Mouse (Mus musculus) heart, embryonic 13.5 days (tissue): ENCODE results near the gene Iqgap3. TPM values are rescaled to one million over a fixed set of nuclear protein-coding genes. Genes with fewer than 3 reads are reported as not detected.

Experiments
- ATAC-seq: fragments of 200-750 bp; cut with Nextera tagmentation; 2 replicates; pipeline ENCODE4 v1.8.0; 2017; ENCODE audit warnings: moderate TSS enrichment; ENCODE audit not compliant: insufficient number of reproducible peaks, low FRiP score, low TSS enrichment; ENCODE audit errors: extremely low read depth
- H3K27ac ChIP-seq: fragments of 300-500 bp; sonication (generic); replicated peaks from 2 replicates; pipeline ENCODE4 v1.5.1; 2015; ENCODE audit warnings: moderate library complexity, mild to moderate bottlenecking, inconsistent platforms
- H3K27me3 ChIP-seq: fragments of 300-500 bp; sonication (generic); replicated peaks from 2 replicates; pipeline ENCODE4 v1.6.1; 2015; ENCODE audit warnings: mild to moderate bottlenecking, inconsistent platforms
- H3K36me3 ChIP-seq: fragments of 300-500 bp; sonication (generic); 2 replicates; pipeline ENCODE4 v1.6.1; 2015; ENCODE audit warnings: mild to moderate bottlenecking, inconsistent platforms
- H3K4me1 ChIP-seq: fragments of 300-500 bp; sonication (generic); 2 replicates; pipeline ENCODE4 v1.6.1; 2015; ENCODE audit warnings: inconsistent platforms
- H3K4me2 ChIP-seq: fragments of 300-500 bp; sonication (generic); 2 replicates; pipeline ENCODE4 v1.6.1; 2015; ENCODE audit warnings: inconsistent platforms, mild to moderate bottlenecking, moderate library complexity
- H3K4me3 ChIP-seq: fragments of 300-500 bp; sonication (generic); 2 replicates; pipeline ENCODE4 v1.5.1; 2015; ENCODE audit warnings: moderate library complexity, mild to moderate bottlenecking, inconsistent platforms
- H3K9ac ChIP-seq: fragments of 300-500 bp; sonication (generic); 2 replicates; pipeline ENCODE4 v1.6.1; 2015; ENCODE audit warnings: inconsistent platforms, mild to moderate bottlenecking, moderate library complexity
- H3K9me3 ChIP-seq: fragments of 300-500 bp; sonication (generic); 2 replicates; pipeline ENCODE4 v1.6.1; 2016; ENCODE audit warnings: inconsistent platforms
- WGBS: fragments of 180-500 bp; shearing (Covaris S2); methylation state at CpG from one replicate; pipeline ENCODE4 v1.1.7; 2015; ENCODE audit warnings: mixed read lengths; 5-methylcytosine and 5-hydroxymethylcytosine counted together
- polyA plus RNA-seq: library from polyadenylated mRNA; unstranded; fragments of >200 nt; fragmentation: Nextera tagmentation; extraction: Ambion mirVana; gene quantifications from 2 replicates; pipeline ENCODE4 v1.2.1, GENCODE M21; 2015

The Iqgap3 gene
- polyA plus RNA-seq, 1 experiment from 2014 or later: 24.2 TPM

- H3K4me1 ChIP-seq: no peaks in the 10 kb centered on the region
- no peak overlapping the region for H3K9ac ChIP-seq
- ATAC-seq: no peak
- H3K27ac ChIP-seq: no peak overlapping the region
- no peak overlapping the region for H3K4me2 ChIP-seq
- H3K27me3 ChIP-seq: peaks cover 55% of the 10 kb centered on the region
- no peaks in the 10 kb centered on the region for H3K36me3 ChIP-seq
- no peaks in the 10 kb centered on the region for H3K9me3 ChIP-seq
- H3K4me3 ChIP-seq: no peak overlapping the region
- WGBS: 62% methylated on average over 2 of the region's 2 CpGs
These were observed 7.4 kb upstream of the Iqgap3 start for GRCm38 (mm10) chr3:88074351-88074750.

- Histone ChIP-seq H3K4me3 (no peak overlapping the region), H3K27me3 (peaks cover 52% of the 10 kb centered on the region), H3K9ac (no peak overlapping the region), H3K27ac (no peak overlapping the region), H3K4me1 (no peaks in the 10 kb centered on the region), H3K9me3 (no peaks in the 10 kb centered on the region), H3K36me3 (no peaks in the 10 kb centered on the region), H3K4me2 (no peak overlapping the region)
- ATAC-seq: no peak
- WGBS: 77% methylated on average over 8 of the region's 8 CpGs
These were observed 7.0 kb upstream of the Iqgap3 start for GRCm38 (mm10) chr3:88074766-88075165.

GRCm38 (mm10) chr3:88077441-88077840 is 4.3 kb upstream of the Iqgap3 start:
- H3K4me3 ChIP-seq: no peak overlapping the region
- H3K27ac ChIP-seq: no peak overlapping the region
- H3K9ac ChIP-seq: peak overlapping the region; percentile 15; the same call in 1 of the 2 replicates
- no peaks in the 10 kb centered on the region for H3K9me3 ChIP-seq
- ATAC-seq: no peak
- H3K4me1 ChIP-seq: peaks cover 10% of the 10 kb centered on the region
- WGBS: 38% methylated on average over 8 of the region's 8 CpGs
- no peak overlapping the region for H3K4me2 ChIP-seq
- no peaks in the 10 kb centered on the region for H3K36me3 ChIP-seq
- peaks cover 30% of the 10 kb centered on the region for H3K27me3 ChIP-seq

GRCm38 (mm10) chr3:88078204-88078603 is 3.6 kb upstream of the Iqgap3 start, which contains the start of gene Ttc24:
TSS of gene Ttc24 (minus strand) at chr3:88078304.
- peaks cover 18% of the 10 kb centered on the region for H3K4me1 ChIP-seq
- peak within 1 kb of the TSS; percentile 15; the same call in 1 of the 2 replicates for H3K9ac ChIP-seq
- H3K36me3 ChIP-seq: no peaks in the 10 kb centered on the region
- 62% methylated on average over 4 of the region's 4 CpGs for WGBS
- no peak within 1 kb of the TSS for H3K4me3 ChIP-seq
- H3K27ac ChIP-seq: no peak within 1 kb of the TSS
- ATAC-seq: no peak
- H3K27me3 ChIP-seq: peaks cover 22% of the 10 kb centered on the region; the same call in 1 of the 2 replicates
- H3K9me3 ChIP-seq: no peaks in the 10 kb centered on the region
- no peak within 1 kb of the TSS for H3K4me2 ChIP-seq

- peaks cover 25% of the 10 kb centered on the region for H3K4me1 ChIP-seq
- H3K27ac ChIP-seq: peak overlapping the region; percentile 45
- 1% methylated on average over 13 of the region's 13 CpGs for WGBS
- no peak for ATAC-seq
- H3K4me3 ChIP-seq: peak overlapping the region; percentile 68
- H3K27me3 ChIP-seq: peaks cover 9% of the 10 kb centered on the region; the same call in 1 of the 2 replicates
- H3K36me3 ChIP-seq: peaks cover 34% of the 10 kb centered on the region
- peak overlapping the region; percentile 83 for H3K9ac ChIP-seq
- H3K4me2 ChIP-seq: peak overlapping the region; percentile 89
- H3K9me3 ChIP-seq: no peaks in the 10 kb centered on the region
These were observed 450 bp downstream of the Iqgap3 start for GRCm38 (mm10) chr3:88082224-88082618.

- H3K9ac ChIP-seq: peak overlapping the region; percentile 83
- no peak for ATAC-seq
- peaks cover 25% of the 10 kb centered on the region for H3K4me1 ChIP-seq
- H3K27ac ChIP-seq: peak overlapping the region; percentile 33
- no peaks in the 10 kb centered on the region for H3K9me3 ChIP-seq
- WGBS: 8% methylated on average over 4 of the region's 4 CpGs
- H3K36me3 ChIP-seq: peaks cover 38% of the 10 kb centered on the region
- H3K4me3 ChIP-seq: peak overlapping the region; percentile 68
- H3K27me3 ChIP-seq: peaks cover 6% of the 10 kb centered on the region; the same call in 1 of the 2 replicates
- peak overlapping the region; percentile 89 for H3K4me2 ChIP-seq
These were observed 892 bp downstream of the Iqgap3 start for GRCm38 (mm10) chr3:88082663-88083062.

- Histone ChIP-seq H3K4me2 (no peak overlapping the region), H3K4me3 (no peak overlapping the region), H3K9ac (no peak overlapping the region), H3K27ac (no peak overlapping the region), H3K27me3 (no peaks in the 10 kb centered on the region), H3K9me3 (no peaks in the 10 kb centered on the region), H3K4me1 (peaks cover 25% of the 10 kb centered on the region), H3K36me3 (peaks cover 51% of the 10 kb centered on the region)
- WGBS: 89% methylated on average over 2 of the region's 2 CpGs
- ATAC-seq: no peak
These were observed 2.2 kb downstream of the Iqgap3 start for GRCm38 (mm10) chr3:88084001-88084400.

GRCm38 (mm10) chr3:88085459-88085858 is 3.7 kb downstream of the Iqgap3 start:
- Histone ChIP-seq H3K9me3 (no peaks in the 10 kb centered on the region), H3K4me2 (no peak overlapping the region), H3K27me3 (no peaks in the 10 kb centered on the region), H3K4me3 (no peak overlapping the region), H3K27ac (no peak overlapping the region), H3K4me1 (peaks cover 25% of the 10 kb centered on the region), H3K36me3 (peaks cover 66% of the 10 kb centered on the region), H3K9ac (no peak overlapping the region)
- ATAC-seq: no peak
- 96% methylated on average over 4 of the region's 9 CpGs for WGBS

GRCm38 (mm10) chr3:88087688-88088087 is 5.9 kb downstream of the Iqgap3 start:
- ATAC-seq: no peak
- Histone ChIP-seq H3K27ac (no peak overlapping the region), H3K4me3 (no peak overlapping the region), H3K9me3 (no peaks in the 10 kb centered on the region), H3K4me2 (no peak overlapping the region), H3K27me3 (no peaks in the 10 kb centered on the region), H3K36me3 (peaks cover 88% of the 10 kb centered on the region), H3K4me1 (peaks cover 12% of the 10 kb centered on the region), H3K9ac (no peak overlapping the region)
- WGBS: 91% methylated on average over 1 of the region's 1 CpGs

GRCm38 (mm10) chr3:88090106-88090505 is 8.3 kb downstream of the Iqgap3 start:
- no peaks in the 10 kb centered on the region for H3K27me3 ChIP-seq
- no peak overlapping the region for H3K9ac ChIP-seq
- no peaks in the 10 kb centered on the region for H3K9me3 ChIP-seq
- H3K4me1 ChIP-seq: no peaks in the 10 kb centered on the region
- H3K4me3 ChIP-seq: no peak overlapping the region
- WGBS: 89% methylated on average over 7 of the region's 7 CpGs
- H3K36me3 ChIP-seq: peaks cover 97% of the 10 kb centered on the region
- no peak overlapping the region for H3K4me2 ChIP-seq
- ATAC-seq: no peak
- no peak overlapping the region for H3K27ac ChIP-seq

- H3K4me1 ChIP-seq: no peaks in the 10 kb centered on the region
- 89% methylated on average over 6 of the region's 6 CpGs for WGBS
These were observed 8.8 kb downstream of the Iqgap3 start for GRCm38 (mm10) chr3:88090616-88091015.

GRCm38 (mm10) chr3:88094126-88094525 is 12.4 kb downstream of the Iqgap3 start:
- Histone ChIP-seq H3K9me3 (no peaks in the 10 kb centered on the region), H3K4me3 (no peak overlapping the region), H3K27me3 (no peaks in the 10 kb centered on the region), H3K36me3 (peaks cover 97% of the 10 kb centered on the region), H3K4me2 (no peak overlapping the region), H3K4me1 (no peaks in the 10 kb centered on the region), H3K9ac (no peak overlapping the region), H3K27ac (no peak overlapping the region)
- ATAC-seq: no peak
- 60% methylated on average over 5 of the region's 5 CpGs for WGBS

More at GRCm38 (mm10) chr3:88090616-88091015, 8.8 kb downstream of the Iqgap3 start:
- H3K4me3 ChIP-seq: no peak overlapping the region
- no peak overlapping the region for H3K27ac ChIP-seq
- H3K27me3 ChIP-seq: no peaks in the 10 kb centered on the region
- H3K9me3 ChIP-seq: no peaks in the 10 kb centered on the region
- H3K36me3 ChIP-seq: peaks cover 98% of the 10 kb centered on the region
- H3K9ac ChIP-seq: no peak overlapping the region
- ATAC-seq: no peak
- no peak overlapping the region for H3K4me2 ChIP-seq
